Mouse (Mus musculus) heart, postnatal 36 days (tissue): Measurements from ENCODE around the gene Ndufs8. TPM values are rescaled to one million over a fixed set of nuclear protein-coding genes. Genes with fewer than 3 reads are reported as not detected.

ENCODE experiments used
- DNase-seq, 2 experiments: peaks; one replicate each; pipeline ENCODE4 v3.0.0; 2021 to 2022
- intact Hi-C: fragments of 180-260 bp; cut with DNase I; formaldehyde crosslinking; loops from one replicate; pipeline ENCODE4 v1.15.1; 2025
- total RNA-seq, 2 experiments: library from RNA; stranded (reverse); gene quantifications; 2 replicates each; pipeline ENCODE4 v1.2.3; 2021

Ndufs8 gene
- total RNA-seq, 2 experiments from 2014 or later: 508 to 532 TPM

- DNase-seq: peak; percentile 82 to 85
- intact Hi-C loops: loop anchor here (2.0 to 5.0 kb wide), 2 partner anchors 28 to 55 kb away; partner anchors contain the start of genes Chka and Unc93b1
Observed at GRCm38 (mm10) chr19:3906795-3907786, 5.5 kb downstream of the Ndufs8 start, which contains the start of gene Tcirg1. TSS of gene Tcirg1 (minus strand) at chr19:3907133.

GRCm38 (mm10) chr19:3906326-3906725 is 6.2 kb downstream of the Ndufs8 start:
- DNase-seq: no peak

GRCm38 (mm10) chr19:3905261-3905969 is 7.2 kb downstream of the Ndufs8 start:
- peak; percentile 58 to 66 for DNase-seq
- intact Hi-C loops: loop anchor here (5.0 kb wide), 1 partner anchor 53 kb away; the partner anchor contains the start of gene Chka

More at GRCm38 (mm10) chr19:3906326-3906725, 6.2 kb downstream of the Ndufs8 start:
- intact Hi-C loops: loop anchor here (2.0 to 5.0 kb wide), 2 partner anchors 28 to 54 kb away; partner anchors contain the start of genes Chka and Unc93b1

GRCm38 (mm10) chr19:3904363-3904675 is 8.3 kb downstream of the Ndufs8 start:
- DNase-seq: no peak
- intact Hi-C loops: no loop called here

- no peak for DNase-seq
- intact Hi-C loops: no loop called here
Observed at GRCm38 (mm10) chr19:3903648-3904362, 8.8 kb downstream of the Ndufs8 start.

GRCm38 (mm10) chr19:3902966-3903365 is 9.6 kb downstream of the Ndufs8 start:
- DNase-seq: no peak
- intact Hi-C loops: no loop called here

GRCm38 (mm10) chr19:3899618-3900017 is 13.0 kb downstream of the Ndufs8 start:
- DNase-seq: no peak
- intact Hi-C loops: no loop called here

GRCm38 (mm10) chr19:3898952-3899351 is 13.6 kb downstream of the Ndufs8 start:
- intact Hi-C loops: no loop called here

GRCm38 (mm10) chr19:3897557-3897956 is 15.0 kb downstream of the Ndufs8 start:
- intact Hi-C loops: no loop called here
- DNase-seq: no peak

More at GRCm38 (mm10) chr19:3898952-3899351, 13.6 kb downstream of the Ndufs8 start:
- DNase-seq: no peak

GRCm38 (mm10) chr19:3896208-3896607 is 16.4 kb downstream of the Ndufs8 start:
- intact Hi-C loops: no loop called here
- no peak for DNase-seq

- intact Hi-C loops: no loop called here
Observed at GRCm38 (mm10) chr19:3895171-3895631, 17.4 kb downstream of the Ndufs8 start.

GRCm38 (mm10) chr19:3894294-3894693 is 18.3 kb downstream of the Ndufs8 start:
- intact Hi-C loops: no loop called here
- DNase-seq: no peak

More at GRCm38 (mm10) chr19:3895171-3895631, 17.4 kb downstream of the Ndufs8 start:
- DNase-seq: no peak

GRCm38 (mm10) chr19:3893545-3894116 is 18.9 kb downstream of the Ndufs8 start:
- intact Hi-C loops: no loop called here
- no peak for DNase-seq

GRCm38 (mm10) chr19:3890181-3890580 is 22.4 kb downstream of the Ndufs8 start:
- no peak for DNase-seq

GRCm38 (mm10) chr19:3889096-3889495 is 23.5 kb downstream of the Ndufs8 start:
- DNase-seq: no peak

More at GRCm38 (mm10) chr19:3890181-3890580, 22.4 kb downstream of the Ndufs8 start:
- intact Hi-C loops: no loop called here

GRCm38 (mm10) chr19:3884325-3884990 is 28.1 kb downstream of the Ndufs8 start:
- no peak for DNase-seq
- intact Hi-C loops: no loop called here

More at GRCm38 (mm10) chr19:3889096-3889495, 23.5 kb downstream of the Ndufs8 start:
- intact Hi-C loops: no loop called here

- DNase-seq: no peak
- intact Hi-C loops: no loop called here
Observed at GRCm38 (mm10) chr19:3882214-3882613, 30.4 kb downstream of the Ndufs8 start.

GRCm38 (mm10) chr19:3880054-3880848 is 32.3 kb downstream of the Ndufs8 start:
- intact Hi-C loops: no loop called here
- no peak for DNase-seq
